Mouse (Mus musculus): Measurements from ENCODE around the gene Arvcf.

GRCm38 (mm10) chr16:18392469-18393426 lies 44.8 kb downstream of the Arvcf start:
- TF ChIP-seq POLR2A (IDR thresholded peaks at IDR 0.05; ENCODE audit: low read depth, low read length) (peak; percentile 50), CTCF (IDR thresholded peaks at IDR 0.05; ENCODE audit: extremely low read depth, insufficient read length, insufficient replicate concordance, low read depth, low read length) (no peak)

All from small intestine, adult 2 months (tissue).